Mouse (Mus musculus): Measurements from ENCODE around the gene Hip1.

GRCm38 (mm10) chr5:135376341-135376740 lies 168.6 kb downstream of the Hip1 start:
- TF ChIP-seq CTCF (IDR thresholded peaks at IDR 0.05; ENCODE audit: low read depth, low read length) = no peak
- no peak for TF ChIP-seq EP300 (IDR thresholded peaks at IDR 0.05; ENCODE audit: insufficient read depth, low read depth, low read length)
- no peak for TF ChIP-seq POLR2A (IDR thresholded peaks at IDR 0.05; ENCODE audit: insufficient read depth, low read length)

All from ES-Bruce4 (cell line).